Mouse (Mus musculus) yolk sac, embryonic 10.5 days (tissue): ENCODE results near the gene App.

ENCODE experiments used
- DNase-seq: peaks from one replicate; pipeline ENCODE4 v3.0.0-alpha.2; 2017; ENCODE audit warnings: low spot score

App gene

GRCm38 (mm10) chr16:84973446-84974175 lies 200.0 kb downstream of the App start:
- no peak for DNase-seq

GRCm38 (mm10) chr16:84971535-84972330 lies 201.8 kb downstream of the App start:
- no peak for DNase-seq

- no peak for DNase-seq
Observed at GRCm38 (mm10) chr16:84969026-84969425, 204.5 kb downstream of the App start.

- DNase-seq = no peak
Observed at GRCm38 (mm10) chr16:84966983-84967382, 206.6 kb downstream of the App start.

- no peak for DNase-seq
Observed at GRCm38 (mm10) chr16:84966096-84966495, 207.5 kb downstream of the App start.

- DNase-seq = no peak
Observed at GRCm38 (mm10) chr16:84963960-84964359, 209.6 kb downstream of the App start.

- no peak for DNase-seq
Observed at GRCm38 (mm10) chr16:84963527-84963926, 210.0 kb downstream of the App start.

GRCm38 (mm10) chr16:84957253-84957652 lies 216.3 kb downstream of the App start:
- no peak for DNase-seq

GRCm38 (mm10) chr16:84956690-84957089 lies 216.9 kb downstream of the App start:
- DNase-seq = no peak

GRCm38 (mm10) chr16:84955840-84956239 lies 217.7 kb downstream of the App start:
- no peak for DNase-seq

- DNase-seq = peak; percentile 70
Observed at GRCm38 (mm10) chr16:84955204-84955839, 218.2 kb downstream of the App start.

- no peak for DNase-seq
Observed at GRCm38 (mm10) chr16:84931024-84931423, 242.5 kb downstream of the App start.

GRCm38 (mm10) chr16:84927827-84928226 lies 245.7 kb downstream of the App start:
- DNase-seq = no peak

- DNase-seq = no peak
Observed at GRCm38 (mm10) chr16:84919649-84920308, 253.8 kb downstream of the App start.

GRCm38 (mm10) chr16:84919087-84919486 lies 254.5 kb downstream of the App start:
- no peak for DNase-seq

GRCm38 (mm10) chr16:84916772-84917171 lies 256.8 kb downstream of the App start:
- DNase-seq = no peak

- DNase-seq = no peak
Observed at GRCm38 (mm10) chr16:84911477-84912165, 261.9 kb downstream of the App start.

- no peak for DNase-seq
Observed at GRCm38 (mm10) chr16:84902995-84903394, 270.6 kb downstream of the App start.
